Mouse (Mus musculus): Measurements from ENCODE around the gene St5. TPM values are rescaled to one million over a fixed set of nuclear protein-coding genes. Genes with fewer than 3 reads are reported as not detected.

Gene St5
- polyA plus RNA-seq, 1 experiment = 46.2 TPM

DNA sequence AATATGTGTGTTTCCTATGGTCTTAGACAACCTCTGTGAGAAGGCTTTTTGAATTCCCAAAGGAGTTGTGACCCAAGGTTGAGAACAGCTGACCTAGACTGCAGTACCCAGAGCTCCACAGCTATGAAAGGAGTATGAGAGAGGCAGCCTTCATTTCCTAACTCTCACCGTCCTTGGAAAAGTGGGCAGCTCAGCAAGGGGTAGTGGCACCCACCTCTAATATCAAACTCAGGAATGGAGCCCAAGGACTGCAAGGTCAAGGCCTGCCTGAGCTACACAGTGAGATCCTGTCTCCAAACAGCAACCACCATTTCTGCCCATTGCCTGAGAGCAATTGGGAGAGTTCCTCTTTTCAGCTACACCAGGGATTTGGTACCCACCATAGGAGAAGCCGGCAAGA lies 173.7 kb downstream of the St5 start:
- H3K27ac ChIP-seq (ENCODE audit: control insufficient read depth, insufficient read depth, low read depth, low read length, poor library complexity) = no peak overlapping the region
- WGBS = 41% methylated on average over 2 of the region's 2 CpGs
- no peak overlapping the region for H3K4me3 ChIP-seq (replicated peaks; ENCODE audit: control insufficient read depth, low read depth, low read length)
- no peak for TF ChIP-seq POLR2A (IDR thresholded peaks at IDR 0.05; ENCODE audit: borderline replicate concordance, control insufficient read depth, low read depth, low read length)
- no peak for TF ChIP-seq CTCF (IDR thresholded peaks at IDR 0.05; ENCODE audit: control insufficient read depth, insufficient read depth, low read length)
- no peaks in the 10 kb centered on the region for H3K4me1 ChIP-seq (ENCODE audit: control insufficient read depth, insufficient read depth, low read length)

DNA sequence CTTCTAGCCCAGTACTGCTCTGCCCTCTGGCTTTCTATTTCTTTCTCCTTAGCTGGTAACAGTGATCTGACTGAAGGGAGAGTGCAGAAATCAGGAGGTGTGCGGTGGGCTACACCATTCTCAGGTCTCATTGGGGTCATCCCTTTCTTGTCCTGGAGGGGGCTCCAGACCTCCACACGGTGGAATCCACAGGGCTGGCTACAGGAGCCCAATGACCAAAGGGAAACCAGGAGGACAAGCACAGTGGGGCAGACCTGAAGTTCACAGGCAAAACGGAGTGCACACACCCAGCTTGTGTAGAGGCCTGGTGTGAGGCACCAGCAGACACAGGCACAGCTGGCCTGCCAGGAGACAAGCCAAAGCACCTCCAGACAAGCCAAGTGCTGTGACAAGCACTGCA lies 175.0 kb downstream of the St5 start:
- 42% methylated on average over 3 of the region's 3 CpGs for WGBS
- Histone ChIP-seq H3K4me3 (replicated peaks; ENCODE audit: control insufficient read depth, low read depth, low read length) (no peak overlapping the region), H3K4me1 (ENCODE audit: control insufficient read depth, insufficient read depth, low read length) (no peaks in the 10 kb centered on the region), H3K27ac (ENCODE audit: control insufficient read depth, insufficient read depth, low read depth, low read length, poor library complexity) (no peak overlapping the region)
- peak; percentile 46; the same call in 1 of the 2 replicates for TF ChIP-seq CTCF (IDR thresholded peaks at IDR 0.05; ENCODE audit: control insufficient read depth, insufficient read depth, low read length)
- no peak for TF ChIP-seq POLR2A (IDR thresholded peaks at IDR 0.05; ENCODE audit: borderline replicate concordance, control insufficient read depth, low read depth, low read length)

DNA sequence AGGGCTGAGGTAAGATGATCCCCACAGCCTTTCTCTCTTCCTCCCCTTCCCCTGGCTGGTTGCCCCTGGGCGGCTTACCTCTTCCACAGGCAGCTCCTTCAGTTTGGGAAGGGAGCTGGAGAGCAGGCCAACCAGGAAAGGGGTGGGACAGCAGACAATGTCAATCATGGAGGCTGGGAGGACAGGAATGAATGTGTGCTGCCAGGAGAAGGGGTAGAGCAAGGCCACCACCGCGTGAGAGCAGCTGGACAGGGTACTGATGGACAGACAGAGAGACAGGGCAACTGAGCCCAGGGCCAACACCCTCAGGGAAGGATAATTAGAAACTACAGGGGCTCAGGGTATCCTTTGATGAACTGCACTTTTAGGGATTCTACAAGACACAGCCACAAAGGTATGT lies 175.9 kb downstream of the St5 start:
- H3K4me3 ChIP-seq (replicated peaks; ENCODE audit: control insufficient read depth, low read depth, low read length) = no peak overlapping the region
- 97% methylated on average over 3 of the region's 3 CpGs for WGBS
- no peaks in the 10 kb centered on the region for H3K4me1 ChIP-seq (ENCODE audit: control insufficient read depth, insufficient read depth, low read length)
- no peak overlapping the region for H3K27ac ChIP-seq (ENCODE audit: control insufficient read depth, insufficient read depth, low read depth, low read length, poor library complexity)
- TF ChIP-seq POLR2A (IDR thresholded peaks at IDR 0.05; ENCODE audit: borderline replicate concordance, control insufficient read depth, low read depth, low read length) = no peak
- TF ChIP-seq CTCF (IDR thresholded peaks at IDR 0.05; ENCODE audit: control insufficient read depth, insufficient read depth, low read length) = no peak

DNA sequence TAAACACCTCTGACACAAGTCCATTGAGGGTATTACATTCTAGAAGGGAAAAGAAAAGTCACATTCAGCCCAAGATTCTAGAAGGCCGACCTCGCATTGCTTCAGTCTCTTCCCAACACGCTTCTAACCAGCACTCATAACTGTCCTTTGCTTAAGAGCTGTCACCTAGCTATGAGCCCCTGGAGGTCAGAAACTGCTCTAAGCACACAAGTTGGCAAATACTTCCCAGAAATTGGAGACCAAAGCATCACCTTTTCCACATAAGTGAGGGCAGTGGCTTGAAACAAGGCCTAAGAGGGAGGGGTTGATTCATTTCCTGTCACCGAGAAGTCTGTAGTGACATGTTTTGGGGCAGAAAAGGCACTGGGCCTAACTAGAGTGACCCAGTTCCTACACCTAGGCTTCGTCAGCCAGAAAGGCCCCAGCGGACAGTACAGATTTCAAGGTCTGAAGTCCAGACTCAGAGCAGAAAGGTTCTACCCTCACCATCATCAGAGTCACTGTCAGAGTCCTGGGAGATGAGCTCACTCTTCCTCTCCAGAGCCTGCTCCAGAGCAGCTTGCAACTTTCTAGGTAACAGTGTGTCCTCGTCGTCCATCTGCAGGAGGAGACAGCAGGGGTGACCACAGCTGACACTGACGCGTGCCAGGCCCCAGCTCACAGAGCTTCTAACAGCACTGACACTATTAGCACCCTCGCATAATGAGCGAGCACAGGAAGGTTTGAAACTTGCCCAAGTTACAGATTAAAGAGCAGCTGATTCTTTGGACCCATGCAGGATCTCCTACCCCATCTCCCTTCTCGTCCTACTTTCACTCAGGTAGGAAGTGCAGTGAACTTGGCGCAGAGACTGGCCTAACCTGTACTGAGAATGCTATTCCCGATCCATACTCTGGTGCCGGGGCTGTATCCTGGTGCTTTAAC lies 177.4 kb downstream of the St5 start:
- Histone ChIP-seq H3K27ac (ENCODE audit: control insufficient read depth, insufficient read depth, low read depth, low read length, poor library complexity) (no peak overlapping the region), H3K4me1 (ENCODE audit: control insufficient read depth, insufficient read depth, low read length) (no peaks in the 10 kb centered on the region), H3K4me3 (replicated peaks; ENCODE audit: control insufficient read depth, low read depth, low read length) (no peak overlapping the region)
- TF ChIP-seq POLR2A (IDR thresholded peaks at IDR 0.05; ENCODE audit: borderline replicate concordance, control insufficient read depth, low read depth, low read length) = no peak
- TF ChIP-seq CTCF (IDR thresholded peaks at IDR 0.05; ENCODE audit: control insufficient read depth, insufficient read depth, low read length) = no peak
- 77% methylated on average over 16 of the region's 16 CpGs for WGBS

DNA sequence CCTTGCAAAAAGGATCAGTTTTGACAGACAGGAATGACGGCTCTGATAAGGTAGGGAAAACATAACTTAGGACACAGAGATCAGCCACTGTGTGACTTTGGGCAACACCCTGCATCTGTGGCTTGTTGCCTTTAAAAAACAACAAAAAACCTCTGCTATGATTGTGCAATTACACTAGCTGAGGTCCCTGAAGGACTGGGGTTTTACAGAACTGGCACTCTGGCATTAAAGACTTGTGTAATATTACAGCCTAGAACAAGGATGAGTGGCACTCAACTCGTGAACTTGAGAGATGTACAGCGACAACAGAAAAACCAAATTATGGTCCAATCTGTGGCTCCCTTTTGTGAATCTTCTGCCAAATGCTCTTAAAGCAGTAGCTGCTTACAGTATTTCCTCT lies 178.6 kb downstream of the St5 start:
- Histone ChIP-seq H3K27ac (ENCODE audit: control insufficient read depth, insufficient read depth, low read depth, low read length, poor library complexity) (no peak overlapping the region), H3K4me1 (ENCODE audit: control insufficient read depth, insufficient read depth, low read length) (no peaks in the 10 kb centered on the region; the same call in 1 of the 2 replicates), H3K4me3 (replicated peaks; ENCODE audit: control insufficient read depth, low read depth, low read length) (no peak overlapping the region)
- 64% methylated on average over 3 of the region's 3 CpGs for WGBS
- TF ChIP-seq POLR2A (IDR thresholded peaks at IDR 0.05; ENCODE audit: borderline replicate concordance, control insufficient read depth, low read depth, low read length) = no peak
- no peak for TF ChIP-seq CTCF (IDR thresholded peaks at IDR 0.05; ENCODE audit: control insufficient read depth, insufficient read depth, low read length)

DNA sequence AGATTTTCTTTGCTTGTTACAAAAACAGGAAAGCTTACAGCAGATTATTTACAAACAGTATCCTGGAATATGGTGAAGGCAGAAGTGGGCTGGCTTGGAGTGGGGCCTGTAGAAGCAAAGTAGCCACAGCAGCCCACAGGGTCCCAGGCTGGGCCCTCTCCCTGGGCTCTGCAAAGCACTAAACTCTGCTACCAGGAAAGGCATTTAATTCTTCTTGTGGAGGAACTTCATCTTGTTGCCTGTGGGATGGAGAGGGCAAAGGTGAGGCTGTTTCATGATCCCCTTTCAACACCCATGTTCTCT lies 179.0 kb downstream of the St5 start:
- Histone ChIP-seq H3K4me1 (ENCODE audit: control insufficient read depth, insufficient read depth, low read length) (no peaks in the 10 kb centered on the region; the same call in 1 of the 2 replicates), H3K27ac (ENCODE audit: control insufficient read depth, insufficient read depth, low read depth, low read length, poor library complexity) (no peak overlapping the region), H3K4me3 (replicated peaks; ENCODE audit: control insufficient read depth, low read depth, low read length) (no peak overlapping the region)
- no peak for TF ChIP-seq POLR2A (IDR thresholded peaks at IDR 0.05; ENCODE audit: borderline replicate concordance, control insufficient read depth, low read depth, low read length)
- no peak for TF ChIP-seq CTCF (IDR thresholded peaks at IDR 0.05; ENCODE audit: control insufficient read depth, insufficient read depth, low read length)

DNA sequence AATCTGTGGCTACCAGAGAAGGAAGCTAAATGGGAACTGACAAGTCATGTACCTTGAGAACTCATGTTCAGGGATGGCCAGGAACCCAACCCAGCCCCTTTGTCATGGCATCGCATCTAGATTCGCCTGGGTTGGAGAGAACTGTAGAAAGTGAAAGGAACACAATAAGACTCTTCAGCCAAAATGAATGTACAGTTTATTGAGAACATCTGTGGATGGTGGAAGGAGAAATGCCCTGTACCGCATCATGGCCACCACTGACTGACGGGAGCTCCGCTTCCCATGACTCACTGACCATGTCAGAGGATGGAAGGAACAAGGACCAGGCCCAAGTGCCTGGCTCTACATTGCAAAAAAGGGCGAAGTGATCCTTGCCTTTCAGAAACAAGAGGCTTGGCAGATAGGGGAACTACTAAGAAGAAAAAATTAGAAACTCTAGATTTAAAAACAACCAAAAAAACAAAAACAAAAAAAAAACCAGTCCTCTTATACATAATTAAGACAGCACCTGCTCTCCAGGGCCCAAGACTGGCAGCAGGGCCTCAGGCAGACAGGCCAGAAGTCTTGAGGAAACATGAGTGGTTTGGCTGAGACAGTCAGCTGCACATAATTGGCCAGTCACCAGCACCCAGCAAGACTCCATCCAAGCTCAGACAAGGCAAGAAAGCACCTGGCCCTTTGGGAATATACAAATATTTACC lies 179.5 kb downstream of the St5 start:
- no peaks in the 10 kb centered on the region; the same call in 1 of the 2 replicates for H3K4me1 ChIP-seq (ENCODE audit: control insufficient read depth, insufficient read depth, low read length)
- TF ChIP-seq CTCF (IDR thresholded peaks at IDR 0.05; ENCODE audit: control insufficient read depth, insufficient read depth, low read length) (no peak), POLR2A (IDR thresholded peaks at IDR 0.05; ENCODE audit: borderline replicate concordance, control insufficient read depth, low read depth, low read length) (no peak)
- WGBS = 79% methylated on average over 6 of the region's 6 CpGs
- no peak overlapping the region for H3K4me3 ChIP-seq (replicated peaks; ENCODE audit: control insufficient read depth, low read depth, low read length)
- H3K27ac ChIP-seq (ENCODE audit: control insufficient read depth, insufficient read depth, low read depth, low read length, poor library complexity) = no peak overlapping the region

DNA sequence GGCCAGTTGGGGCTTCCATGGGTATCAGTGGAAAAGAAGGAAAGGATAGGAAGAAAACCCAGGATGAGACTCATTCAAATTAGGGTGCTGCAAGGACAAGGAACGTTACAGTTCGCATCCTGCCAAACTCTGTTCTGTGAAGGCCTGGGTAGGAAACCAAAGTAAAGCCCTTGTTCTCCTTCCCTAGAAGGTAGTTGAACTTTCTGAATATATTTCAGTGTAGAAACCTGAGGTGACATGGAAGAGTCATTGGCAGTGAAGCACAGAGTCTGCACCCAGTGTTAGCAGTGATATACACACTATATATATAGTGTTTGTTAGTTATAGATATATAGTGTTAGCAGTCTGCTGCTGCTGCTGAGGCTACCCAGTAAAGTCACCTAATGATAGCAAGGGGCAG lies 180.1 kb downstream of the St5 start:
- Histone ChIP-seq H3K4me3 (replicated peaks; ENCODE audit: control insufficient read depth, low read depth, low read length) (no peak overlapping the region), H3K27ac (ENCODE audit: control insufficient read depth, insufficient read depth, low read depth, low read length, poor library complexity) (no peak overlapping the region), H3K4me1 (ENCODE audit: control insufficient read depth, insufficient read depth, low read length) (no peaks in the 10 kb centered on the region; the same call in 1 of the 2 replicates)
- TF ChIP-seq POLR2A (IDR thresholded peaks at IDR 0.05; ENCODE audit: borderline replicate concordance, control insufficient read depth, low read depth, low read length) (no peak), CTCF (IDR thresholded peaks at IDR 0.05; ENCODE audit: control insufficient read depth, insufficient read depth, low read length) (no peak)
- 76% methylated on average over 2 of the region's 2 CpGs for WGBS

Data from bone marrow, adult 2 months (tissue).